Mouse (Mus musculus) urinary bladder, postnatal 10 days (tissue): ENCODE results near the gene Dnm2.

Experiments
- DNase-seq: peaks from one replicate; pipeline ENCODE4 v3.0.0; 2022; ENCODE audit warnings: low spot score

The Dnm2 gene

GRCm38 (mm10) chr9:21430724-21431123 is 6.0 kb downstream of the Dnm2 start:
- DNase-seq: no peak

GRCm38 (mm10) chr9:21432066-21432465 is 7.4 kb downstream of the Dnm2 start:
- no peak for DNase-seq

- DNase-seq: no peak
Observed at GRCm38 (mm10) chr9:21433766-21434165, 9.1 kb downstream of the Dnm2 start.

GRCm38 (mm10) chr9:21434410-21434809 is 9.7 kb downstream of the Dnm2 start:
- DNase-seq: no peak

- DNase-seq: no peak
Observed at GRCm38 (mm10) chr9:21435777-21436635, 11.3 kb downstream of the Dnm2 start.

- DNase-seq: no peak
Observed at GRCm38 (mm10) chr9:21437577-21437976, 12.9 kb downstream of the Dnm2 start.

- no peak for DNase-seq
Observed at GRCm38 (mm10) chr9:21438219-21438618, 13.5 kb downstream of the Dnm2 start.

GRCm38 (mm10) chr9:21439456-21439855 is 14.7 kb downstream of the Dnm2 start:
- DNase-seq: no peak

- no peak for DNase-seq
Observed at GRCm38 (mm10) chr9:21439914-21440313, 15.2 kb downstream of the Dnm2 start.

- DNase-seq: no peak
Observed at GRCm38 (mm10) chr9:21440387-21440786, 15.7 kb downstream of the Dnm2 start.

- DNase-seq: no peak
Observed at GRCm38 (mm10) chr9:21443853-21444252, 19.1 kb downstream of the Dnm2 start.

- DNase-seq: no peak
Observed at GRCm38 (mm10) chr9:21444574-21444973, 19.9 kb downstream of the Dnm2 start.

GRCm38 (mm10) chr9:21445081-21445744 is 20.5 kb downstream of the Dnm2 start:
- no peak for DNase-seq

GRCm38 (mm10) chr9:21447778-21448177 is 23.1 kb downstream of the Dnm2 start:
- DNase-seq: no peak

- DNase-seq: no peak
Observed at GRCm38 (mm10) chr9:21449710-21450109, 25.0 kb downstream of the Dnm2 start.

- no peak for DNase-seq
Observed at GRCm38 (mm10) chr9:21450270-21450669, 25.6 kb downstream of the Dnm2 start.

- DNase-seq: no peak
Observed at GRCm38 (mm10) chr9:21451391-21451790, 26.7 kb downstream of the Dnm2 start.

- DNase-seq: no peak
Observed at GRCm38 (mm10) chr9:21451870-21452269, 27.2 kb downstream of the Dnm2 start.

- no peak for DNase-seq
Observed at GRCm38 (mm10) chr9:21453003-21453402, 28.3 kb downstream of the Dnm2 start.

GRCm38 (mm10) chr9:21453459-21453858 is 28.8 kb downstream of the Dnm2 start:
- no peak for DNase-seq

GRCm38 (mm10) chr9:21454556-21454955 is 29.8 kb downstream of the Dnm2 start:
- DNase-seq: no peak

GRCm38 (mm10) chr9:21455103-21455770 is 30.5 kb downstream of the Dnm2 start:
- DNase-seq: no peak
